Mouse (Mus musculus) neural tube, embryonic 13.5 days (tissue): ENCODE measurements around the gene Vill. TPM values are rescaled to one million over a fixed set of nuclear protein-coding genes. Genes with fewer than 3 reads are reported as not detected.

Experiments
- ATAC-seq: fragments of 200-750 bp; cut with Nextera tagmentation; 2 replicates; pipeline ENCODE4 v1.8.0; 2017; ENCODE audit warnings: low read depth, mild to moderate bottlenecking, moderate TSS enrichment, moderate library complexity
- H3K27ac ChIP-seq: fragments of 300-500 bp; sonication (generic); replicated peaks from 2 replicates; pipeline ENCODE4 v1.5.1; 2015; ENCODE audit warnings: moderate library complexity, mild to moderate bottlenecking, inconsistent platforms
- H3K27me3 ChIP-seq: fragments of 300-500 bp; sonication (generic); 2 replicates; pipeline ENCODE4 v1.6.1; 2015; ENCODE audit warnings: mild to moderate bottlenecking, inconsistent platforms
- H3K36me3 ChIP-seq: fragments of 300-500 bp; sonication (generic); 2 replicates; pipeline ENCODE4 v1.6.1; 2015; ENCODE audit warnings: mild to moderate bottlenecking, inconsistent platforms
- H3K4me1 ChIP-seq: fragments of 300-500 bp; sonication (generic); replicated peaks from 2 replicates; pipeline ENCODE4 v1.6.1; 2015; ENCODE audit warnings: inconsistent platforms
- H3K4me2 ChIP-seq: fragments of 300-500 bp; sonication (generic); 2 replicates; pipeline ENCODE4 v1.6.1; 2015; ENCODE audit warnings: inconsistent platforms, mild to moderate bottlenecking, moderate library complexity
- H3K4me3 ChIP-seq: fragments of 300-500 bp; sonication (generic); 2 replicates; pipeline ENCODE4 v1.5.1; 2015; ENCODE audit warnings: mild to moderate bottlenecking, inconsistent platforms
- H3K9ac ChIP-seq: fragments of 300-500 bp; sonication (generic); 2 replicates; pipeline ENCODE4 v1.6.1; 2015; ENCODE audit warnings: moderate library complexity, mild to moderate bottlenecking, inconsistent platforms
- H3K9me3 ChIP-seq: fragments of 300-500 bp; sonication (generic); 2 replicates; pipeline ENCODE4 v1.6.1; 2016; ENCODE audit warnings: inconsistent platforms
- WGBS: fragments of 180-500 bp; shearing (Covaris S2); methylation state at CpG from one replicate; pipeline ENCODE4 v1.1.7; 2015; 5-methylcytosine and 5-hydroxymethylcytosine counted together
- polyA plus RNA-seq: library from polyadenylated mRNA; unstranded; fragments of >200 nt; fragmentation: Nextera tagmentation; extraction: Ambion mirVana; gene quantifications from 2 replicates; pipeline ENCODE4 v1.2.1, GENCODE M21; 2015

Vill gene
- polyA plus RNA-seq, result 6.8 and 6.9 TPM in 2 replicates

GRCm38 (mm10) chr9:119052154-119052944 lies at the start of gene Vill:
Vill (plus strand) TSS chr9:119052778.
- peak; percentile 82 for ATAC-seq
- peaks cover 17% of the 10 kb centered on the region for H3K4me1 ChIP-seq
- H3K9ac ChIP-seq, result peak within 1 kb of the TSS; percentile 44
- WGBS, result 18% methylated on average over 22 of the region's 22 CpGs
- no peaks in the 10 kb centered on the region for H3K36me3 ChIP-seq
- peak within 1 kb of the TSS; percentile 27 for H3K4me3 ChIP-seq
- H3K27ac ChIP-seq, result no peak within 1 kb of the TSS
- peak within 1 kb of the TSS; percentile 54 for H3K4me2 ChIP-seq
- H3K9me3 ChIP-seq, result no peaks in the 10 kb centered on the region
- peaks cover 15% of the 10 kb centered on the region for H3K27me3 ChIP-seq

- WGBS, result 91% methylated on average over 23 of the region's 23 CpGs
Measured at GRCm38 (mm10) chr9:119003990-119004702, 48.4 kb upstream of the Vill start.

GRCm38 (mm10) chr9:119004703-119005076 lies 47.9 kb upstream of the Vill start:
- H3K4me1 ChIP-seq, result peaks cover 28% of the 10 kb centered on the region
- H3K27me3 ChIP-seq, result no peaks in the 10 kb centered on the region
- WGBS, result 88% methylated on average over 16 of the region's 16 CpGs
- no peak overlapping the region for H3K27ac ChIP-seq
- ATAC-seq, result no peak
- H3K4me3 ChIP-seq, result no peak overlapping the region
- no peak overlapping the region for H3K9ac ChIP-seq
- no peaks in the 10 kb centered on the region for H3K36me3 ChIP-seq
- H3K4me2 ChIP-seq, result no peak overlapping the region
- no peaks in the 10 kb centered on the region for H3K9me3 ChIP-seq

More at GRCm38 (mm10) chr9:119003990-119004702, 48.4 kb upstream of the Vill start:
- Histone ChIP-seq H3K4me2 (no peak overlapping the region), H3K27ac (no peak overlapping the region), H3K4me1 (peaks cover 25% of the 10 kb centered on the region), H3K27me3 (no peaks in the 10 kb centered on the region), H3K4me3 (no peak overlapping the region), H3K9me3 (no peaks in the 10 kb centered on the region), H3K36me3 (no peaks in the 10 kb centered on the region), H3K9ac (no peak overlapping the region)
- no peak for ATAC-seq

- ATAC-seq, result no peak
- Histone ChIP-seq H3K4me3 (no peak overlapping the region), H3K9ac (no peak overlapping the region), H3K27ac (no peak overlapping the region; the same call in 1 of the 2 replicates), H3K4me2 (no peak overlapping the region), H3K27me3 (no peaks in the 10 kb centered on the region), H3K36me3 (no peaks in the 10 kb centered on the region), H3K4me1 (peaks cover 28% of the 10 kb centered on the region), H3K9me3 (no peaks in the 10 kb centered on the region)
- WGBS, result 50% methylated on average over 15 of the region's 15 CpGs
Measured at GRCm38 (mm10) chr9:119005303-119006029, 47.1 kb upstream of the Vill start.

GRCm38 (mm10) chr9:119007266-119007665 lies 45.3 kb upstream of the Vill start:
- H3K9ac ChIP-seq, result no peak overlapping the region
- WGBS, result 87% methylated on average over 10 of the region's 10 CpGs
- peaks cover 25% of the 10 kb centered on the region for H3K4me1 ChIP-seq
- H3K4me3 ChIP-seq, result no peak overlapping the region
- ATAC-seq, result no peak
- H3K4me2 ChIP-seq, result no peak overlapping the region
- no peak overlapping the region for H3K27ac ChIP-seq
- no peaks in the 10 kb centered on the region for H3K27me3 ChIP-seq
- H3K36me3 ChIP-seq, result 0 out of 2 replicates have a peak, but pooled peaks cover 6% of the 10 kb centered on the region
- no peaks in the 10 kb centered on the region for H3K9me3 ChIP-seq

- 63% methylated on average over 7 of the region's 7 CpGs for WGBS
- H3K4me3 ChIP-seq, result no peak overlapping the region
Measured at GRCm38 (mm10) chr9:119008871-119009270, 43.7 kb upstream of the Vill start.

GRCm38 (mm10) chr9:119010156-119010710 lies 42.3 kb upstream of the Vill start:
- Histone ChIP-seq H3K9ac (no peak overlapping the region), H3K4me2 (no peak overlapping the region), H3K4me3 (no peak overlapping the region), H3K9me3 (no peaks in the 10 kb centered on the region), H3K36me3 (peaks cover 21% of the 10 kb centered on the region), H3K4me1 (peaks cover 18% of the 10 kb centered on the region), H3K27ac (no peak overlapping the region), H3K27me3 (no peaks in the 10 kb centered on the region)
- ATAC-seq, result no peak
- WGBS, result 88% methylated on average over 13 of the region's 13 CpGs

More at GRCm38 (mm10) chr9:119008871-119009270, 43.7 kb upstream of the Vill start:
- H3K27me3 ChIP-seq, result no peaks in the 10 kb centered on the region
- ATAC-seq, result no peak
- H3K36me3 ChIP-seq, result peaks cover 11% of the 10 kb centered on the region; the same call in 1 of the 2 replicates
- peaks cover 25% of the 10 kb centered on the region for H3K4me1 ChIP-seq
- H3K9me3 ChIP-seq, result no peaks in the 10 kb centered on the region
- H3K27ac ChIP-seq, result no peak overlapping the region
- no peak overlapping the region for H3K4me2 ChIP-seq
- no peak overlapping the region for H3K9ac ChIP-seq

GRCm38 (mm10) chr9:119016785-119017507 lies 35.6 kb upstream of the Vill start:
- H3K9ac ChIP-seq, result no peak overlapping the region
- H3K27me3 ChIP-seq, result no peaks in the 10 kb centered on the region
- no peak overlapping the region for H3K4me2 ChIP-seq
- H3K27ac ChIP-seq, result no peak overlapping the region
- WGBS, result 84% methylated on average over 7 of the region's 7 CpGs
- H3K9me3 ChIP-seq, result no peaks in the 10 kb centered on the region
- peaks cover 23% of the 10 kb centered on the region for H3K36me3 ChIP-seq
- ATAC-seq, result no peak
- no peak overlapping the region for H3K4me3 ChIP-seq
- no peaks in the 10 kb centered on the region for H3K4me1 ChIP-seq

GRCm38 (mm10) chr9:119021731-119022130 lies 30.8 kb upstream of the Vill start:
- no peak for ATAC-seq
- H3K36me3 ChIP-seq, result peaks cover 8% of the 10 kb centered on the region
- H3K27ac ChIP-seq, result no peak overlapping the region
- no peaks in the 10 kb centered on the region for H3K9me3 ChIP-seq
- H3K4me1 ChIP-seq, result no peaks in the 10 kb centered on the region
- no peak overlapping the region for H3K9ac ChIP-seq
- no peaks in the 10 kb centered on the region for H3K27me3 ChIP-seq
- no peak overlapping the region for H3K4me3 ChIP-seq
- WGBS, result 72% methylated on average over 7 of the region's 7 CpGs
- no peak overlapping the region for H3K4me2 ChIP-seq

GRCm38 (mm10) chr9:119025263-119025662 lies 27.3 kb upstream of the Vill start:
- 86% methylated on average over 6 of the region's 6 CpGs for WGBS
- no peak for ATAC-seq

GRCm38 (mm10) chr9:119025832-119026331 lies 26.7 kb upstream of the Vill start:
- 0 out of 2 replicates have a peak, but pooled peaks cover 3% of the 10 kb centered on the region for H3K4me1 ChIP-seq
- no peak for ATAC-seq
- no peak overlapping the region for H3K4me2 ChIP-seq
- H3K27me3 ChIP-seq, result no peaks in the 10 kb centered on the region
- no peak overlapping the region for H3K9ac ChIP-seq
- peaks cover 3% of the 10 kb centered on the region; the same call in 1 of the 2 replicates for H3K36me3 ChIP-seq
- no peak overlapping the region for H3K27ac ChIP-seq
- 84% methylated on average over 7 of the region's 7 CpGs for WGBS
- H3K4me3 ChIP-seq, result no peak overlapping the region
- no peaks in the 10 kb centered on the region for H3K9me3 ChIP-seq

More at GRCm38 (mm10) chr9:119025263-119025662, 27.3 kb upstream of the Vill start:
- Histone ChIP-seq H3K4me3 (no peak overlapping the region), H3K27ac (no peak overlapping the region), H3K36me3 (peaks cover 3% of the 10 kb centered on the region; the same call in 1 of the 2 replicates), H3K9me3 (no peaks in the 10 kb centered on the region), H3K4me1 (0 out of 2 replicates have a peak, but pooled peaks cover 3% of the 10 kb centered on the region), H3K9ac (no peak overlapping the region), H3K27me3 (no peaks in the 10 kb centered on the region), H3K4me2 (no peak overlapping the region)
